Mouse (Mus musculus) CH12.LX (cell line): ENCODE measurements around the gene Tgfbr3.

ENCODE experiments used
- POLR2A ChIP-seq: IDR thresholded peaks from 2 replicates; pipeline ENCODE4 v1.6.1; 2011; ENCODE audit warnings: low read depth, mild to moderate bottlenecking, improper control_type of control experiment, low read length
- POLR2AphosphoS2 ChIP-seq: IDR thresholded peaks from 2 replicates; pipeline ENCODE4 v1.6.1; 2011; ENCODE audit warnings: low read depth, low read length, improper control_type of control experiment
- TCF12 ChIP-seq: IDR thresholded peaks from 2 replicates; pipeline ENCODE4 v1.6.1; 2014; ENCODE audit warnings: low read depth, mild to moderate bottlenecking, inconsistent platforms, low read length, improper control_type of control experiment
- ZC3H11A ChIP-seq: IDR thresholded peaks from 2 replicates; pipeline ENCODE4 v1.6.1; 2012; ENCODE audit warnings: low read depth, mild to moderate bottlenecking, inconsistent platforms, low read length, improper control_type of control experiment

- TF ChIP-seq POLR2A = no peak
- TF ChIP-seq TCF12 = no peak
- no peak for TF ChIP-seq ZC3H11A
- TF ChIP-seq POLR2AphosphoS2 = no peak
These were observed 130.8 kb downstream of the Tgfbr3 start for GRCm38 (mm10) chr5:107158531-107159178.
